Mouse (Mus musculus) forebrain, postnatal 0 days (tissue): ENCODE results near the gene Il1r2. TPM values are rescaled to one million over a fixed set of nuclear protein-coding genes. Genes with fewer than 3 reads are reported as not detected.

Source experiments
- ATAC-seq: fragments of 200-750 bp; cut with Nextera tagmentation; 2 replicates; pipeline ENCODE4 v1.8.0; 2017; ENCODE audit warnings: mild to moderate bottlenecking, moderate library complexity
- DNase-seq: peaks from one replicate; pipeline ENCODE4 v3.0.0-alpha.2; 2015
- H3K27ac ChIP-seq: fragments of 300-500 bp; sonication (generic); 2 replicates; pipeline ENCODE4 v1.5.1; 2014; ENCODE audit warnings: low read depth, mild to moderate bottlenecking, antibody characterized with exemption, low read length, moderate library complexity, mixed read lengths
- H3K27me3 ChIP-seq: fragments of 300-500 bp; sonication (generic); 2 replicates; pipeline ENCODE4 v1.6.1; 2014; ENCODE audit warnings: mild to moderate bottlenecking, low read length, mixed read lengths; ENCODE audit not compliant: insufficient read depth
- H3K36me3 ChIP-seq: fragments of 300-500 bp; sonication (generic); 2 replicates; pipeline ENCODE4 v1.6.1; 2014; ENCODE audit warnings: mild to moderate bottlenecking, moderate library complexity; ENCODE audit not compliant: insufficient read depth
- H3K4me1 ChIP-seq: fragments of 300-500 bp; sonication (generic); 2 replicates; pipeline ENCODE4 v1.6.1; 2014; ENCODE audit warnings: antibody characterized with exemption; ENCODE audit not compliant: insufficient read depth
- H3K4me2 ChIP-seq: fragments of 300-500 bp; sonication (generic); 2 replicates; pipeline ENCODE4 v1.6.1; 2014; ENCODE audit warnings: low read depth, mild to moderate bottlenecking, moderate library complexity
- H3K4me3 ChIP-seq: fragments of 300-500 bp; sonication (generic); 2 replicates; pipeline ENCODE4 v1.5.1; 2014; ENCODE audit warnings: low read depth, low read length, mixed read lengths
- H3K9ac ChIP-seq: fragments of 300-500 bp; sonication (generic); 2 replicates; pipeline ENCODE4 v1.6.1; 2014; ENCODE audit warnings: mild to moderate bottlenecking
- H3K9me3 ChIP-seq: fragments of 300-500 bp; sonication (generic); 2 replicates; pipeline ENCODE4 v1.6.1; 2016; ENCODE audit warnings: low read length
- CTCF ChIP-seq: sonication (generic); IDR thresholded peaks from 2 replicates; pipeline ENCODE4 v1.5.1; 2016; ENCODE audit warnings: antibody characterized with exemption, control low read depth, low read depth
- WGBS: fragments of 180-500 bp; shearing (Covaris S2); extraction: QIAGEN DNeasy Blood & Tissue Kit; methylation state at CpG from one replicate; pipeline ENCODE4 v1.1.7; 2014; 5-methylcytosine and 5-hydroxymethylcytosine counted together
- polyA plus RNA-seq: library from polyadenylated mRNA; unstranded; fragments of >200 nt; fragmentation: Nextera tagmentation; extraction: Ambion mirVana; gene quantifications from 2 replicates; pipeline ENCODE4 v1.2.1, GENCODE M21; 2015
- total RNA-seq: library from RNA; depleted of rRNA; stranded (reverse); fragments of >200 nt; gene quantifications from 2 replicates; pipeline ENCODE4 v1.2.3, GENCODE M21; 2014

Gene Il1r2
- total and polyA plus RNA-seq, 2 experiments from 2014 or later = 0.79 TPM; not detected in 1

DNA sequence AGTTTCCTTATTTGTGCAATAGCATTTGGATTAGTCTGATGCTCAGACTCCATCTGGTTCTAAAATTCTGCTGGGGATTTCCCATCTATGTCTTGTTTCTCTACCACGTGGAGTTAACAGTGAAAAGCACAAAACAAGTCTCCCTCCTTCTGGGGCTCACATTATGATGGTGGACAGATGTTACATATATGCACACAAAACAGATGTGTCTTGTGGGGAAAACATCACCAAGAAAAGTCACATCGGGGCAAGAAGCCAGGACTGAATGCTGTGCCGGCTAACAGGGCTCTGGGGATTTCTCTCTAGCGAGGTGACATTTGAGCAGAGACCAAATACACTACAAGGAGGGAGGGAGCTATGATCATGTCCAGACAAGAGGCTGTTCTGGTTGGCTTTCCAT is 32.8 kb downstream of the Il1r2 start:
- H3K9ac ChIP-seq = no peak overlapping the region
- H3K4me1 ChIP-seq = no peaks in the 10 kb centered on the region
- DNase-seq (no peak), ATAC-seq (no peak)
- H3K27ac ChIP-seq = no peak overlapping the region
- 70% methylated on average over 4 of the region's 4 CpGs for WGBS
- no peak overlapping the region for H3K4me3 ChIP-seq
- no peak overlapping the region for H3K4me2 ChIP-seq
- no peaks in the 10 kb centered on the region for H3K36me3 ChIP-seq
- no peaks in the 10 kb centered on the region for H3K27me3 ChIP-seq
- TF ChIP-seq CTCF = no peak
- H3K9me3 ChIP-seq = no peaks in the 10 kb centered on the region

DNA sequence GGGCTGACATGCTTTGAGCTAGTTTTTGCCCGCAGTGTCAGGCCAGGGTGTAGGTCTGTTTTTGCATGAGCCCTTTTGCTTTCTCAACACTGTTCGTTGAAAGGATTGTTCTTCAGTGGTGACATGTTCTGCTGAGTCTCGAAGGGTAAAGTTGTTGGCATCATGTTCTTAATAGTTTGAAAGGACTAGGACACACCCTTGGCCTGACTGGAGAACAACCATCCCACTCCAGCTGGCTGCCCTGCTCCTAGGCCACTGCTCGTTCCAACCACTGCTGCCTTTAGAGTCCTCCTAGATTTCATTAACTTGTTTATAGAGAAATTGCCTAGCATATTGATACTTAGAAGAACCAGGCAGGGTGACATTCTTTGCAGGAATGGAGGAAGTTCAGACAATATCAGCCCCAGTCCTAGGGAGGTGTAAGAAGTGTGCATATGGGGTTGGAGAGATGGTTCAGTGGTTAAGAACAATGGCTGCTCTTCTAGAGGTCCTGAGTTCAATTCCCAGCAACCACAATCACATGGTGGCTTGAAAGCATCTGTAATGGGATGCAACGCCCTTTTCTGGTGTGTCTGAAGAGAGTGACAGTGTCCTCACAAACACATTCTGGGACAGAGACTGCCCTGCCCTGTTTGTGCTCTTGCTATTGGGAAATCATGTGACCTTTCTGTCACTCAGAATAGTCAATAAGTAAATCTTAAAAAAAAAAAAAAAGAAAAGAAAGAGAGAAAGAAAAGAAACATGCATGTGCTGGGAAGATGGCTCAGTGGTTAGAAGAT is 34.3 kb downstream of the Il1r2 start:
- no peaks in the 10 kb centered on the region for H3K27me3 ChIP-seq
- no peak overlapping the region for H3K4me2 ChIP-seq
- no peak overlapping the region for H3K4me3 ChIP-seq
- WGBS = 73% methylated on average over 5 of the region's 5 CpGs
- no peak for TF ChIP-seq CTCF
- ATAC-seq = no peak
- H3K27ac ChIP-seq = no peak overlapping the region
- no peaks in the 10 kb centered on the region for H3K36me3 ChIP-seq
- H3K9me3 ChIP-seq = no peaks in the 10 kb centered on the region
- H3K4me1 ChIP-seq = no peaks in the 10 kb centered on the region
- H3K9ac ChIP-seq = no peak overlapping the region
- DNase-seq = no peak

DNA sequence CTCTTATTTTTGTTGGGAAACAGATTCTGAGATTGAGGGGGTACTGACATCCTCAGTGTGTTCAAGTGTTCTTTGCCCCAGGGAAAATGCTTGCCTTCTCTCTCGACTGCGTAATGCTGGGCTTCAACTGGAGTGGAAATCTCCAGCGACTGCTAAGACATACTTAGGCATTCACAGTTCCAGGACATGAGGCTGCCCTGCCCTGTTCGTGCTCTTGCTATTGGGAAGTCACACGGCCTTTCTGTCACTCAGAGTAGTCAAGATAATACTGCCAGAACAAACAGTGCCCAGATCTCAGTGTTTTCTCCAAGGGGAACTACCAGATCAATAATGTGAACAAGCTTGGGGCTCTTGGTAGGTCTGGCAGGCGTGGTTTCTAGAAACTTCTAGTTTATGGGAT is 35.9 kb downstream of the Il1r2 start:
- ATAC-seq (no peak), DNase-seq (no peak)
- Histone ChIP-seq H3K9me3 (no peaks in the 10 kb centered on the region), H3K4me3 (no peak overlapping the region), H3K36me3 (no peaks in the 10 kb centered on the region), H3K4me1 (no peaks in the 10 kb centered on the region), H3K4me2 (no peak overlapping the region), H3K27ac (no peak overlapping the region), H3K9ac (no peak overlapping the region), H3K27me3 (no peaks in the 10 kb centered on the region)
- TF ChIP-seq CTCF = no peak
- whole genome bisulfite sequencing = 65% methylated on average over 6 of the region's 6 CpGs

DNA sequence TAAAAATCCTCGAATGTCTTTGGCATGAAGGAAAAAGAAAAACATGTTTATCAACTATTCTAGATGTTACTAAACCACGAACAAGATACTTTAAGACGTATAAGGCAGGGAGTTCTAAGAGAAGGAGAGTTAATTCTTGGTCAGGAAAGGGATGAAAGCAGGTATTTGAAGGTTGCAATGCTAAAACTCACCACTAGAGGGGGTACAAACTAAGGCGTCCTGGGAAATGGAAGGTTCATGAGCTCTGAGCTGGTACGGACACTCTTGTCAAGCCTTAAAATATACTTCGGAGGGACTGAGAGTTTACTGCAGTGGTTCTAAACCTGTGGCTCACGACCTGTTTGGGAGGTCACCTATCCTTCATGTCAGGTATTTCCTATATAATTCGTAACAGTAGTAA is 41.4 kb downstream of the Il1r2 start:
- Histone ChIP-seq H3K4me2 (no peak overlapping the region), H3K36me3 (no peaks in the 10 kb centered on the region), H3K9me3 (no peaks in the 10 kb centered on the region), H3K4me3 (no peak overlapping the region), H3K27ac (no peak overlapping the region), H3K27me3 (no peaks in the 10 kb centered on the region), H3K4me1 (no peaks in the 10 kb centered on the region), H3K9ac (no peak overlapping the region)
- TF ChIP-seq CTCF = peak; percentile 79
- WGBS = 50% methylated on average over 8 of the region's 8 CpGs
- ATAC-seq (no peak), DNase-seq (peak; percentile 57)

DNA sequence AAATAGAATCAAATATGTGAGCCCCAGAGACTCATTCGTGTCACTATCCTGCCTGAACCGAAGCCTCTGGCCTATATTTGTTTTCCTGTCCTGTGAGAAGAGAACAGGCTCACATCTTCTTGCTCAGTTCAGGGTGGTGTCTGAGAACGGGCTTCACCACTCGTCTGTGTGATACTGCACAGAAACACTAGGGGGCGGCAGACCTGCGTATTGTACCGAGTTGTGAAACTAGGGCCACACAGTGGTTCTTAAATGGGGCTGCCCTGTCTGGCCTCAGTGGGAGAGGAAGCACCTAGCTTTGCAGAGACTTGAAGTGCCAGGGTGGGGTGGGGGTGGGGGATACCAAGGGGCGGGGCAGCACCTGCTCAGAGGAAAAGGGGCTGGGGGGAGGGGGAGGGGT is 42.5 kb downstream of the Il1r2 start:
- WGBS = 4% methylated on average over 8 of the region's 8 CpGs
- peak; percentile 63; the same call in 1 of the 2 replicates for ATAC-seq
- no peaks in the 10 kb centered on the region for H3K36me3 ChIP-seq

DNA sequence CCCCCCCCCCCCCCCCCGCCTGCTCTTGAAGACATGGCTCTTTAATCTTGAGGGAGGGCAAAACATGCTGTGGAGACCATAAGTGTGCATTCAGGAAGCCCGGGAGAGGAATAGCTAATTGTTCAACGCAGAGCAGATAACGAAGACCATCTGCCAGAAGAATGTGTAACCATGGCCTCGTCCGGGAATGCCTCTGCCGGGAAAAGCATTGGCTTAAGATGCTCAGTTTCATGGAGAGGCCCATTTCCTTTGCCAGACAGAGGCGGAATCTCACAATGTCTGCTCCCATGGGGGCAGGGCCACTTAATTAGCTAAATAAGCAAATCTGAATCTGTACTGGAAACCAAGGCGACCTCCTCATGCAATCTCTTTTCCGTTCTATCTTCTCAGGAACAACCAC is 43.7 kb downstream of the Il1r2 start:
- peak; percentile 36; the same call in 1 of the 2 replicates for ATAC-seq

More for the DNA sequence above, 42.5 kb downstream of the Il1r2 start:
- H3K27ac ChIP-seq = no peak overlapping the region
- peak; percentile 75 for DNase-seq
- H3K9me3 ChIP-seq = no peaks in the 10 kb centered on the region
- no peaks in the 10 kb centered on the region for H3K4me1 ChIP-seq
- no peaks in the 10 kb centered on the region for H3K27me3 ChIP-seq
- H3K4me2 ChIP-seq = no peak overlapping the region
- H3K4me3 ChIP-seq = no peak overlapping the region
- peak; percentile 83 for TF ChIP-seq CTCF
- no peak overlapping the region for H3K9ac ChIP-seq

DNA sequence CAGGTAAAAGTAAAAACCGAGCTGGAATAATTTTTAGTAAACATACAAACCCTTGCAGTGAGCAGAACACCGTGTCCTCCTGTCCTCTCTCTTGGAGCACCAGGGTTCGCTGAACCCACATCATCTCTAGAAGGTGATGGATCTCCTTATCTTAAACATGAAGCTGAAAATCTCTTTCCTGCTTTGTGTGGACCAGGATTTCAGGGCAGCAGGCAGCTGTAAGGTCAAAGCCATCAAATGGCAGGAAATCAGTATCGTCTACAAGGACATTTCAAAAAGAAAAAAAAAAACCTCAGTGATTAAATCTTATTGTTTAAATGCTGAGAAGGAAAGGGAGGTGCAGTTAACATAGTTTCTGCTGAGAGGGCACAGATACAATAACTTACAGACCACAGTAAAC is 50.4 kb downstream of the Il1r2 start:
- Histone ChIP-seq H3K27me3 (no peaks in the 10 kb centered on the region), H3K4me3 (no peak overlapping the region), H3K4me1 (no peaks in the 10 kb centered on the region), H3K9ac (no peak overlapping the region), H3K27ac (no peak overlapping the region), H3K9me3 (no peaks in the 10 kb centered on the region), H3K36me3 (no peaks in the 10 kb centered on the region), H3K4me2 (no peak overlapping the region)
- no peak for DNase-seq
- TF ChIP-seq CTCF = no peak
- no peak for ATAC-seq
- 80% methylated on average over 4 of the region's 4 CpGs for WGBS

More for the DNA sequence above, 43.7 kb downstream of the Il1r2 start:
- H3K9me3 ChIP-seq = no peaks in the 10 kb centered on the region
- no peaks in the 10 kb centered on the region for H3K36me3 ChIP-seq
- no peaks in the 10 kb centered on the region for H3K4me1 ChIP-seq
- H3K27ac ChIP-seq = no peak overlapping the region
- no peak overlapping the region for H3K4me2 ChIP-seq
- no peak overlapping the region for H3K4me3 ChIP-seq
- 28% methylated on average over 10 of the region's 10 CpGs for WGBS
- H3K9ac ChIP-seq = no peak overlapping the region
- peak; percentile 30 for DNase-seq
- no peaks in the 10 kb centered on the region for H3K27me3 ChIP-seq
- no peak for TF ChIP-seq CTCF
